Mouse (Mus musculus): ENCODE data around the gene Acat2. TPM values are rescaled to one million over a fixed set of nuclear protein-coding genes. Genes with fewer than 3 reads are reported as not detected.
"Not testable (repeated sequence)": the region's sequence is repeated elsewhere in the genome, so short reads cannot be mapped to it uniquely, and the experiment has no call there.

The Acat2 gene
- polyA plus RNA-seq, 1 experiment from 2014 or later: 357 TPM

DNA sequence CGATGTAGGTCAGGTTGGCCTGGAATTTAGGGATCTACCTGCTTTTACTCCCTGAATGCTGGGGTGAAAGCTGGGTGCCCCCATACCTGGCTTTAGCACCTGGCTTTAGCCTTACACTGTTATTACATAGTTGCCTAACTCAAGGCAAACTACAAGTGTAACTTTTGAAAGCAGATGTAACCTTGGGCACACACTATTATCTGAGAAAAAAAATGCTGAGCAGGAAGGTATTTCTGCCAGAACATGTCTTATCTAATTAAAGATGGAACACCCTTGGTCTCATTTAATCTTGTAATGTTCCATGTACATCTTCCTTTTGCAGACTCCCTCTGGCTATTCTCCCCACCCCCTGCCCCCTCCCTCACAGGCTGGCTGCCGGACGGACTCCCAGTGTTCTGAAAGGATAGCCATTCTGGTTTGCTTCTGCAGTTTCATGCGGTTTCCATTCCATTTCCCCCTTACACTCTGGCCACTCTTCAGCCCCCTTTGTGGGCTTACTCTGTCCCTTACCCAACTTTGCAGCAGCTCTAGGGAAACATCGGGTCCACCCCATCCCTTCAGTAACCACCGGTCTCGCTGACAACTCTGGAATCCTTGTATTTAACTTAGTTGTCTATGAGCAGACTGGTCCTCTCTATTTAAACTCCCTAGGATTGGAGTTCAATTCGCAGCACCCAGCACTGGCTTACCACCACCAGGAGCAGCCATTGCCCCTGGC lies 18.8 kb downstream of the Acat2 start:
- no peaks in the 10 kb centered on the region for H3K9me3 ChIP-seq (replicated peaks)
- no peak overlapping the region for H3K27ac ChIP-seq
- H3K4me3 ChIP-seq: no peak overlapping the region
- 83% methylated on average over 8 of the region's 8 CpGs for WGBS
- no peaks in the 10 kb centered on the region for H3K27me3 ChIP-seq (ENCODE audit: low read depth, poor library complexity, severe bottlenecking)
- DNase-seq (ENCODE audit: low spot score): no peak
- H3K36me3 ChIP-seq: peaks cover 45% of the 10 kb centered on the region
- H3K4me1 ChIP-seq: peaks cover 7% of the 10 kb centered on the region

DNA sequence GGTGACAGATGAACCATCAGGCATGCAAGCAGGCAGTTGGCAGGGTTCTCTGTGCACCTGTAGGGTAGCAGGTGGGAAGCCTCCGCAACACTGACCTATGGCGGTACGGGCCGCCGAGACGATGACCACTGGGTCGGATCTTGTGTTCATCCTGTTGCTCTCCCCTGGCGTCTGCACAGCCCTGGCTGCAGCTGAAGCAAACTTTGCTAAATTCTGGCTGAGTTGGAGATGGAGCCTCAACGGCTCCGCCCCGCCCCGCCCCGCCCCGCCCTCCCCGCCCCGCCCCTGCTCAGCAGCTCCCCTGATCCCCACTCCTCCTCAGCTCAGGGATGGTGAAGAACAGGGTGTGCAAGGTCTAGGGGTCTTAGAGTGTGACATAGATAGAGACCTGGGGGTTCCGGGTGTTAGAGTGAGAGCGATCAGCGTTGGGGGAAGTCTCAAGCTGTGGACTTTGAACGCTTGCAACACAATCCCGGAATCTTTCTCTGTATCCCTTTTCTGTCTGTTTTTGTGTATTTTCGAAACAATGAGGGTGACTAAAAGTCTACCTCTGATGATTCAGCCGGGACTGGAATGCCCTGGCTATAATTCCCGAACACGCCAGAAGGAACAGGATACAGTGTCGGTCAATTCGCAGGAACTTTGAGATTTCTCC lies 20.3 kb downstream of the Acat2 start, which contains the start of gene Acat3:
Gene Acat3 (minus strand): TSS at position 450 of the 655 bp plus-strand sequence.
- H3K27ac ChIP-seq: no peak within 1 kb of the TSS

DNA sequence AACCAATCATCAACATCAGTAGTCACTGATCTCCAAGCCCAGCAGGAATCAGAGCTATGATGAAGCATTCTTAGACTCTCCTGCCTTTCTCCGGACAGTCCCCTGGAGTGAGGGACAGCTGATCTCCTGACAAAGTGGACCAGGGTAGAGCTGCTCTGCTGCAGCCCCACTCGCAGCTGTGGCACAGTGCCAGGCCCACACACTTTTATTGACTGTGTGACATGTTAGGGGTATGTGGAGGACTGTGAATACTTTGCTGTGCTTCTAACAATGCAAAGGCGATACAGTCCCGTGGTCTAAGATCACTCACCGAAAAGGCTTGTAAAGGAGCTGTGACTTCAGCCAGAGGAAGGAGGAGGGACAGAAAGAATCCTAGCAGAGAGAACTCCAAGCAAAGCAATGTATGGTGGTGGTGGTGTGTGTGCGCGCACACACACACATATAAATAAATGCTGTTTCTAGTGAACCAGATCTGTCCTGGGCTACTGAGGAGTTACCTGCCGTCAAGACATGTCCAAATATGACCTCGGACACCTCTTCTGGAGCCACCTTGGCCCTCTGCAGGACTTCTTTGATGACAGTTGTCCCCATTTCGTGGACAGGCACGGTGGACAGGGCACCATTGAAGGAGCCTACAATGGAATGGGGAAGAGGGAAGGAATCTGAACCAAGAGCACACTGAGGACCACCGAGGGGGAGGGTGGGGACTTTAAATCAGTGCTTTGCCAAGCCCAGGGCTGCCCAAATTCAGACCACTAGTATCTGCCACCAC lies 21.0 kb downstream of the Acat2 start:
- not testable (repeated sequence) for DNase-seq (ENCODE audit: low spot score); H3K9me3 ChIP-seq (replicated peaks); H3K27me3 ChIP-seq (ENCODE audit: low read depth, poor library complexity, severe bottlenecking); H3K27ac ChIP-seq; H3K4me1 ChIP-seq
- 59% methylated on average over 4 of the region's 12 CpGs for WGBS
- Histone ChIP-seq H3K4me3 (peak overlapping the region; percentile 38), H3K36me3 (peaks cover 24% of the 10 kb centered on the region)

More for the DNA sequence above, 20.3 kb downstream of the Acat2 start, which contains the start of gene Acat3:
- peaks cover 32% of the 10 kb centered on the region for H3K36me3 ChIP-seq
- peak within 1 kb of the TSS; percentile 38 for H3K4me3 ChIP-seq
- WGBS: 20% methylated on average over 27 of the region's 27 CpGs
- H3K27me3 ChIP-seq (ENCODE audit: low read depth, poor library complexity, severe bottlenecking): no peaks in the 10 kb centered on the region
- peak; percentile 44 for DNase-seq (ENCODE audit: low spot score)
- H3K4me1 ChIP-seq: peaks cover 7% of the 10 kb centered on the region
- no peaks in the 10 kb centered on the region for H3K9me3 ChIP-seq (replicated peaks)

DNA sequence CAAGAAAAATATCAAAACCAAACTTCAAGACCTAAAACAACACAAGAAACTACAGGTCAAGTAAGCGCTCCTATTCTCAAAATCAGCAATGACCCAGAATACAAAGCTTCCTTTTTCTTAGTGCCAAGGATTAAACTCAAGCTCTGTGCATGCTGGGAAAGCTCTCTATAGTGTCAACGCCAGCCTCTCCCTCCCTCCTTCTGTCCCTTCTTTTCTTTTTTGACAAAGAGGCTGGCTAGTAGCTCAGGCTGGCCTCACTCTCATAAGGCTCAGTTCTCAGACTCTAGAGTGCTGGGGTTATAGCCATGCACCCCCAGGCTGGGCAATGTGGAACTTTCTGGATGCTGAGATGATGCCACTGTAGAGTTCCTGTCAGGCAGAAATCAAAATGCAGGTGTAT lies 22.5 kb downstream of the Acat2 start:
- 54% methylated on average over 2 of the region's 2 CpGs for WGBS
- H3K4me1 ChIP-seq: peaks cover 7% of the 10 kb centered on the region
- DNase-seq (ENCODE audit: low spot score): no peak
- no peak overlapping the region for H3K27ac ChIP-seq
- peaks cover 11% of the 10 kb centered on the region for H3K36me3 ChIP-seq
- no peaks in the 10 kb centered on the region for H3K27me3 ChIP-seq (ENCODE audit: low read depth, poor library complexity, severe bottlenecking)
- H3K4me3 ChIP-seq: no peak overlapping the region
- H3K9me3 ChIP-seq (replicated peaks): no peaks in the 10 kb centered on the region

DNA sequence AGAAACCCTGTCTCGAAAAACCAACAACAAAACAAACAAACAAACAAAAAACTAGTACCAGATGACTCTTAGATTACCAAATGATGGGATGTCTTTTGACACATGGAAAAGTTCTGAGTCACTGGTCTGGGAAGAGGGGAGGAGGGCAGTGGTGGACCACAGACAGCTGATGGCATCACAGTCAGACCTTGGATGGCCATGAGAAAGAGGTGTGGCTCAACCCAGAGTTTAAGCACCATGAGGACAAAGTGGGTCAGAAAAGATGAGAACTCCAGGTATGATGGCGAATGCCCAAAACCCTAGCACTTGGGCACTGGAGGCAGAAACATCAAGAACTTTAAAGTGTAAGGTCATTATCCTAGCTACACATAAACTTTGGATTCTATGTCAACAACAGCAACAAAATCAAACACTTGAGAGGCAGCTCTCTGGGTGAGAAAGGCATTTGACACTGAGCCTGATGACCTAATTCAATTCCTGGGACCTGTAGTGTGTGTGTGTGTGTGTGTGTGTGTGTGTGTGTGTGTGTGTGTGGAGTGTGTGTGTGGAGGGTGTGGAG lies 23.1 kb downstream of the Acat2 start:
- WGBS: 90% methylated on average over 2 of the region's 2 CpGs
- H3K4me1 ChIP-seq: peaks cover 7% of the 10 kb centered on the region
- no peak overlapping the region for H3K27ac ChIP-seq
- H3K27me3 ChIP-seq (ENCODE audit: low read depth, poor library complexity, severe bottlenecking): no peaks in the 10 kb centered on the region
- no peak overlapping the region for H3K4me3 ChIP-seq
- DNase-seq (ENCODE audit: low spot score): no peak
- peaks cover 5% of the 10 kb centered on the region for H3K36me3 ChIP-seq
- no peaks in the 10 kb centered on the region for H3K9me3 ChIP-seq (replicated peaks)

DNA sequence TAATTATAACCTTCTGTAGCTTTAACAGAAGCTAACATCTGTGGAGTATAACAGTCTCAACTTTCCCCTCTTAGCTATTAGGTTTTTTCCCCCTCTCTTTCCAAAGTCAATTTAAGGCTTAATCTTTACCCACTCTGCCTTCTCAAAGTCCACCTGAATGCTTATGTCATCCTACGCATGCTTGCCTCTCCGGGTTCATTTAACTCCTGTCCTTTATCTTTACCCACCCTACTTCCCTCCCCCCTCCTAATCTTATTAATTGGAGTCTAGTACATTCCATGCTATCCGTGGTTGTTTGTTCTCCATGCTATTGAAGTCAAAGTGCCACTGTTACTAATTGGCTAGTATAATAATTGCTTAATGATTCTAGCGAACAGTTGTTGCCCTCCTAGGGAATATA lies 24.8 kb downstream of the Acat2 start:
- 72% methylated on average over 4 of the region's 4 CpGs for WGBS
- no peaks in the 10 kb centered on the region for H3K27me3 ChIP-seq (ENCODE audit: low read depth, poor library complexity, severe bottlenecking)
- no peaks in the 10 kb centered on the region for H3K36me3 ChIP-seq
- H3K4me1 ChIP-seq: peaks cover 7% of the 10 kb centered on the region
- H3K4me3 ChIP-seq: no peak overlapping the region
- H3K27ac ChIP-seq: no peak overlapping the region
- DNase-seq (ENCODE audit: low spot score): no peak
- H3K9me3 ChIP-seq (replicated peaks): no peaks in the 10 kb centered on the region

DNA sequence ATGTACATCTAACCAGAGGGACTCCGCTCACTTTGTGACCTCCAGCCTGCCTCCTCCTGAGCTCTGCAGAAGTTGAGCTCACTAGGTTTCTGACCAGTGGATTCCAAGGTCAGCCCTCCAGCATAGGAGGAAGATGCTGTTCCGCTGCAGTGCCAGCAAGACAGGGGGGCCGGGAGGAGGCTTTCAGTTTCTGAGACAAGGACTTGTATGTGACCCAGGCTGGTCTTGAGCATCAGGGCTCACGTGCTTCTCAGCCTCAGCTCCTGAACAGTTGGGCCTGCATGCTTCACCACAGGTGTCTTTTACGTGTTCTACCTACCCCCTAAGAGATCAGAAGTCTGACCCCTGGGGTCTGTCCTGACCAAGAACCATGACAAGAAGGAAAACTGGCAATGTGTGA lies 29.0 kb downstream of the Acat2 start:
- not testable (repeated sequence) for DNase-seq (ENCODE audit: low spot score); H3K4me3 ChIP-seq; H3K4me1 ChIP-seq; H3K27ac ChIP-seq; H3K9me3 ChIP-seq (replicated peaks); H3K27me3 ChIP-seq (ENCODE audit: low read depth, poor library complexity, severe bottlenecking)
- WGBS: 92% methylated on average over 5 of the region's 5 CpGs
- peaks cover 14% of the 10 kb centered on the region for H3K36me3 ChIP-seq

DNA sequence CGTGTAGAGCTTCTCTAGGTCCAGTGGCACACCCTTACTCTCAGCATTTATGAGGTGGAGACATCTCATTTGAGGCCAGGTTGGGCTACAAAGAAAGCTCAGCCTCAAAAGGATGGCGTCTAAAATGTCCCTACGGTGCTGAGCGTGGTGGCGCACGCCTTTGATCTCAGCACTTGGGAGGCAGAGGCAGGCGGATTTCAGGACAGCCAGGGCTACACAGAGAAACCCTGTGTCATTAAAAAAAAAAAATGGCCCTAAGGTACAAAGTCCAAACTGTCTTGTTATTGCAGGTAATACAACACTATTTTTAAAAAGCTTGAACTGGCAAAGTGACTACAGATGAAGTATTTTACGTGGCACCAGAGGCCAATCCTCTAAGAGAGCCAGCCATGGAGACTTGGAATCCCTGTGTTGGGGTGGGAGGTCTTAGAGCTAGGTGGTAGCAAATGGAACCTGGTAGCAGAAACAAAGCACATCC lies 34.8 kb downstream of the Acat2 start:
- Histone ChIP-seq H3K4me1 (no peaks in the 10 kb centered on the region), H3K27me3 (ENCODE audit: low read depth, poor library complexity, severe bottlenecking) (no peaks in the 10 kb centered on the region), H3K36me3 (peaks cover 71% of the 10 kb centered on the region), H3K9me3 (replicated peaks) (no peaks in the 10 kb centered on the region), H3K4me3 (no peak overlapping the region), H3K27ac (no peak overlapping the region)
- DNase-seq (ENCODE audit: low spot score): no peak
- 90% methylated on average over 8 of the region's 8 CpGs for whole genome bisulfite sequencing

DNA sequence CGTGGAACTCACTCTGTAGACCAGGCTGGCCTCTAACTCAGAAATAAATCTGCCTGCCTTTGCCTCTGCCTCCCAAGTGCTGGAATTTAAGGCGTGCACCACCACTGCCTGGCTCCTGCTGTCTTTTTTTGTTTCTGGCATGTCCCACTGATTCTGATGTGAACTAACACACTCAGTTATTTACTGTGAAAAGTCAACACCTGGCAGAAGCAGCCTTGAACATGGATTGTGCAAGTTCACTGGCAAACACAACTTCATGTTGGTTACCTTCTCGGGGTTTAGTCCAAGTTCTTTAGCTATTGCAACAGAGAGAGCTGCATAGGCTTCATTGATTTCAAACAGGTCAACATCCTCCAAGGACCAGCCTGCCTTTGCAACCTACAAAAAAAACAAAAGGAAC lies 35.5 kb downstream of the Acat2 start:
- no peaks in the 10 kb centered on the region for H3K4me1 ChIP-seq
- no peaks in the 10 kb centered on the region for H3K9me3 ChIP-seq (replicated peaks)
- no peak overlapping the region for H3K27ac ChIP-seq
- no peak overlapping the region for H3K4me3 ChIP-seq
- WGBS: 93% methylated on average over 3 of the region's 3 CpGs
- H3K36me3 ChIP-seq: peaks cover 79% of the 10 kb centered on the region
- DNase-seq (ENCODE audit: low spot score): no peak
- no peaks in the 10 kb centered on the region for H3K27me3 ChIP-seq (ENCODE audit: low read depth, poor library complexity, severe bottlenecking)

DNA sequence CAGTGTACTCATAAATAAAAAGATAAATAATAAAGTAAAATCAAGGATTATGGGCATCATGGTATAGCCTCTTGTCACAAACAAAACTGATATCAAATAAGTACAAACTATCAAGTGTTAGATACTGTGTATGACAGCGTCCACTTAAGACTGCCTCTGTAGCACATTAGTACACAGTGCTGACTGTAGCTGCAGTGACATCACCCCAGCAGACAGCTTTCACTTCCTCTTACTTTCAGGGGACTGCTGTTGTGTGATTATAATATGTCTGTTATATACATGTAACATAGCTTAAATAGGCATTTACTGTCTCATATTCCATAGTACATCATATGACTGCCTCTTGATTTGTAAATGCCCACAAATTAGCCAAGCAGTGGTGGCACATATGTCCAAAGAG lies 39.5 kb downstream of the Acat2 start:
- Histone ChIP-seq H3K9me3 (replicated peaks) (no peaks in the 10 kb centered on the region), H3K4me3 (no peak overlapping the region), H3K27me3 (ENCODE audit: low read depth, poor library complexity, severe bottlenecking) (no peaks in the 10 kb centered on the region), H3K36me3 (peaks cover 85% of the 10 kb centered on the region), H3K27ac (no peak overlapping the region), H3K4me1 (peaks cover 2% of the 10 kb centered on the region; the same call in 1 of the 2 replicates)
- WGBS: 86% methylated on average over 1 of the region's 1 CpGs
- DNase-seq (ENCODE audit: low spot score): no peak

DNA sequence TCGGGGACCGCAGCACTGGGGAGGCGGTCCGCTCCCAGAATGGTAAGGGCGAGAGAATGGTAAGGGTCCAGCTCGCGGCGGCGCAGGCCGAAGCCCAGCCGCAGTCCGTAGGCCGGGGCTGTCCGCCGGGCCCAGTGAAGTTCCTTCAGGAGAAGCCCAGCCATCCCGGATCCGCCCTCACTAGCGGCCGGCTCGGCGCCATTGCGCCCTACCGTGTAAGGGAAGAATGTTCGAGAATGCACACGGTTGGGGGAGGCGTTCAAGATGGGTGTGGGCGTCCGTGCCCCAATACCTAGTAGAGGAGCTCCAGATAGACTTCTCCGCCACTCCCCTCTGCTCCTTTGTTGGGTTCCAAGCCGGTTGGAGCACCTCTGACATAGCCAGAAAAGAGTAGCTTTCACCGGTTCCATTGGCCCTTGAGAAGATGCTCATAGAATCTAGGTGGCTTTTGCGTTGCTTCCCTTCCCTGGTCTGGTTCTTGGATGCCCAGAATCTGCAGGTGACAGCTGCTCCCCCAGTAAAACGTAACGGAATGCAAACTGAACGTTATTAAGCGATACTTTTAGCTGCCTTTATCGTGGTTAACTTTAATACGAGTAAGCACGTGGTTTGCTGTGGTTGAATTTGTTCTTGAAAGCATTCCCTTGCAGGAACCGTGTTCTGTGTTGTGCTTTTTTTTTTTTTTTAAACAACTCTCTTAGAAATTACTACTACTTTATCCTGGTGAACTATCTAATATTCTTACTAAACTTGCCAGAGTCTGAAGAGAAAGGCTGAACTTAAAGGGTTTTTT lies 43.8 kb downstream of the Acat2 start:
- Histone ChIP-seq H3K36me3 (peaks cover 69% of the 10 kb centered on the region), H3K27ac (peak overlapping the region; percentile 97), H3K4me3 (peak overlapping the region; percentile 96), H3K9me3 (replicated peaks) (no peaks in the 10 kb centered on the region), H3K27me3 (ENCODE audit: low read depth, poor library complexity, severe bottlenecking) (no peaks in the 10 kb centered on the region), H3K4me1 (peaks cover 2% of the 10 kb centered on the region; the same call in 1 of the 2 replicates)
- WGBS: under 1% methylated on average over 40 of the region's 40 CpGs
- no peak for DNase-seq (ENCODE audit: low spot score)
